Mouse (Mus musculus): ENCODE results near the gene Csgalnact2. TPM values are rescaled to one million over a fixed set of nuclear protein-coding genes. Genes with fewer than 3 reads are reported as not detected.

The Csgalnact2 gene
- polyA plus RNA-seq, 1 experiment from 2014 or later, result 19.7 TPM

DNA sequence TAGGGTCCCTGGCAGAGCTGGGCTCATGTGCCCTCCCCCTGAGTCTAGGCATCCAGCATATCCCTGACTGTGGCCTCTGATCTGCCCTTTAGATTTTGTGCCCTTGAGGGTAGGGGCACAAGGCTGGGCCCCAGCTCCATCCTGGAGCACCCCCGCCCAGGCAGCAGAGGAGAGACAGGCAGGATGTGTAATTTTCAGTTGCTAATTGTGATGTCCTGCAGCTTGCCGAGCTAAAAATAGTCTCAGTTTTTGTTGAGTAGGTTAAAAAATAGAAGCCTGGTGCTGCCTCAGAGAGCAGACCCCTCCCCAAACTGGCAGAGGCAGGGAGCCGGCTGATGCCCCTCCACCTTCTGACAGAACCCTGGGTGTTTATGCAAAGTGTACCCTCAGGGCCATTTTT, 64.8 kb downstream of the Csgalnact2 start:
- 47% methylated on average over 3 of the region's 3 CpGs for WGBS
- ATAC-seq (replicated peaks; ENCODE audit: low FRiP score, low read depth) (no peak), DNase-seq (ENCODE audit: low spot score) (peak; percentile 37)

DNA sequence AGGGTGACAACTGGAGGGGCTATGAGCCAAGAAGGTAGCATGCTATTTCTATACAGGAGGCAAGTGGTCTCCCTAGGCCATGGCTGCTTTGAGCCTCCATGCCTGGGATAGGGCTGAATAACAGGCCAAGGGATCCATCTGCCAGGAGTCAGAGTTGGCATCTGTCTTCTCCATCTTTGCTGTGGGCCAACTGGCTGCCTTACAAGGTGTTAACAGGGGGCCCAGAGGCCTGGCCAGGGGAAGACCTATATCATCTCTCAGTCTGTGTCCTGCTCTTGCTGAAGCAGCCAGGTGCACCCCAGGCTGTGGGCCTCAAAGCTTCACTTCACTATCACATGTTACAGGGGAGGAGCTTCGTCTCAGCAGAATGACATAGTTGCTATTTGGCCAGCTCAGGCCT, 66.8 kb downstream of the Csgalnact2 start:
- no peak overlapping the region for H3K4me3 ChIP-seq (replicated peaks; ENCODE audit: low read depth, low read length)
- H3K27me3 ChIP-seq (ENCODE audit: insufficient read depth, low read length), result no peaks in the 10 kb centered on the region
- H3K9ac ChIP-seq (ENCODE audit: low read depth, low read length), result no peak overlapping the region
- no peak overlapping the region for H3K4me2 ChIP-seq (ENCODE audit: low read length)
- no peak overlapping the region for H3K27ac ChIP-seq
- DNase-seq (ENCODE audit: low spot score), result no peak
- 0 out of 2 replicates have a peak, but pooled peaks cover 7% of the 10 kb centered on the region for H3K4me1 ChIP-seq (replicated peaks; ENCODE audit: insufficient read depth, low read length)
- 86% methylated on average over 1 of the region's 1 CpGs for WGBS
- no peaks in the 10 kb centered on the region for H3K36me3 ChIP-seq (ENCODE audit: insufficient read depth, low read length)
- ATAC-seq (replicated peaks; ENCODE audit: low FRiP score, low read depth), result no peak
- TF ChIP-seq CTCF (IDR thresholded peaks at IDR 0.05; ENCODE audit: low read depth), result no peak
- no peaks in the 10 kb centered on the region for H3K9me3 ChIP-seq (replicated peaks; ENCODE audit: low read length)

More for the DNA sequence above, 64.8 kb downstream of the Csgalnact2 start:
- no peak overlapping the region for H3K27ac ChIP-seq
- H3K9me3 ChIP-seq (replicated peaks; ENCODE audit: low read length), result no peaks in the 10 kb centered on the region
- no peak overlapping the region for H3K4me3 ChIP-seq (replicated peaks; ENCODE audit: low read depth, low read length)
- no peak overlapping the region for H3K9ac ChIP-seq (ENCODE audit: low read depth, low read length)
- no peaks in the 10 kb centered on the region for H3K36me3 ChIP-seq (ENCODE audit: insufficient read depth, low read length)
- H3K4me1 ChIP-seq (replicated peaks; ENCODE audit: insufficient read depth, low read length), result 0 out of 2 replicates have a peak, but pooled peaks cover 7% of the 10 kb centered on the region
- TF ChIP-seq CTCF (IDR thresholded peaks at IDR 0.05; ENCODE audit: low read depth), result no peak
- no peaks in the 10 kb centered on the region for H3K27me3 ChIP-seq (ENCODE audit: insufficient read depth, low read length)
- no peak overlapping the region for H3K4me2 ChIP-seq (ENCODE audit: low read length)

GRCm38 (mm10) chr6:118071416-118071815, 67.5 kb downstream of the Csgalnact2 start:
- Histone ChIP-seq H3K27me3 (ENCODE audit: insufficient read depth, low read length) (no peaks in the 10 kb centered on the region), H3K27ac (no peak overlapping the region), H3K4me2 (ENCODE audit: low read length) (no peak overlapping the region), H3K36me3 (ENCODE audit: insufficient read depth, low read length) (no peaks in the 10 kb centered on the region), H3K4me1 (replicated peaks; ENCODE audit: insufficient read depth, low read length) (0 out of 2 replicates have a peak, but pooled peaks cover 7% of the 10 kb centered on the region), H3K9ac (ENCODE audit: low read depth, low read length) (no peak overlapping the region), H3K9me3 (replicated peaks; ENCODE audit: low read length) (no peaks in the 10 kb centered on the region), H3K4me3 (replicated peaks; ENCODE audit: low read depth, low read length) (no peak overlapping the region)
- WGBS, result 93% methylated on average over 3 of the region's 3 CpGs
- no peak for DNase-seq (ENCODE audit: low spot score)
- no peak for TF ChIP-seq CTCF (IDR thresholded peaks at IDR 0.05; ENCODE audit: low read depth)
- no peak for ATAC-seq (replicated peaks; ENCODE audit: low FRiP score, low read depth)

- Histone ChIP-seq H3K27me3 (ENCODE audit: insufficient read depth, low read length) (no peaks in the 10 kb centered on the region), H3K9me3 (replicated peaks; ENCODE audit: low read length) (no peaks in the 10 kb centered on the region), H3K4me1 (replicated peaks; ENCODE audit: insufficient read depth, low read length) (0 out of 2 replicates have a peak, but pooled peaks cover 7% of the 10 kb centered on the region), H3K27ac (0 out of 2 replicates have a peak overlapping the region, but pooled peaks have one; percentile 48), H3K36me3 (ENCODE audit: insufficient read depth, low read length) (no peaks in the 10 kb centered on the region), H3K9ac (ENCODE audit: low read depth, low read length) (no peak overlapping the region), H3K4me3 (replicated peaks; ENCODE audit: low read depth, low read length) (no peak overlapping the region), H3K4me2 (ENCODE audit: low read length) (no peak overlapping the region)
- no peak for TF ChIP-seq CTCF (IDR thresholded peaks at IDR 0.05; ENCODE audit: low read depth)
- no peak for DNase-seq (ENCODE audit: low spot score)
- 91% methylated on average over 4 of the region's 4 CpGs for WGBS
- no peak for ATAC-seq (replicated peaks; ENCODE audit: low FRiP score, low read depth)
These were observed 68.0 kb downstream of the Csgalnact2 start for GRCm38 (mm10) chr6:118071013-118071350.

DNA sequence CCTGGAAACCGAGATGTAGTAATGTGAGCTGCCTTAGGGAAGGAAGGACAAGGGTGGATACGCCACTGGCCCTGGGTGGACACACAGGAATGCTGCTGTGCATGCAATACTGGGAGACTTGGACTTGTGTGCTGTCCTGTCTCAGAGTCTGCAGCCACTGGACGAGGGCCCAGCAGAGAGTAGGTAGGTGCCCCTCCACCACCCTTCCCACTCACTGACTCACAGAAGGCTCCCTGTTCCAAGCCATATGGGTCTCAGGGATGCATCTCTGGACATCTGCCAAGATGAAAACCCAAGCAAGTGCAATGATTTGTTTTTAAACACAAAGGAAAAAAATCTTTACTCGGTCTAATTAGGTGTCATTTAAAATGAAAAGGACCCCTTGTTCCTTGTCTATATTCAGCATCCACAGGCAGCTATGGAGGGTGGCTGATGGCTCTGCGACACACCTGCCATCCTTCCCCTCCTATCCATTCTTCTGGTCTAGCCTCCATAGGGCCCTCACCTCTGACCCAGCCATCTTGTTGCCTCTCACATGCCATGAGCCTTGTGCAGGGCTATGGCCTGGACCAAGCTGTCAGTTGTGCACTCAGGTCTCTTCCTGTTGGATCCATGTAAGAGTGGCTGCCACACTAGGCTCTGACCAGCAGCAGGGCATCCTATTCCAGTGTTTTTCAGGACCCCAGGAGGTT, 68.5 kb downstream of the Csgalnact2 start:
- WGBS, result 56% methylated on average over 5 of the region's 5 CpGs
- Histone ChIP-seq H3K9me3 (replicated peaks; ENCODE audit: low read length) (no peaks in the 10 kb centered on the region), H3K4me3 (replicated peaks; ENCODE audit: low read depth, low read length) (no peak overlapping the region)

GRCm38 (mm10) chr6:118067720-118068119, 71.2 kb downstream of the Csgalnact2 start:
- ATAC-seq (replicated peaks; ENCODE audit: low FRiP score, low read depth), result no peak
- DNase-seq (ENCODE audit: low spot score), result no peak
- Histone ChIP-seq H3K27me3 (ENCODE audit: insufficient read depth, low read length) (no peaks in the 10 kb centered on the region), H3K4me2 (ENCODE audit: low read length) (no peak overlapping the region), H3K36me3 (ENCODE audit: insufficient read depth, low read length) (no peaks in the 10 kb centered on the region), H3K9me3 (replicated peaks; ENCODE audit: low read length) (no peaks in the 10 kb centered on the region), H3K4me1 (replicated peaks; ENCODE audit: insufficient read depth, low read length) (no peaks in the 10 kb centered on the region), H3K27ac (no peak overlapping the region), H3K4me3 (replicated peaks; ENCODE audit: low read depth, low read length) (no peak overlapping the region), H3K9ac (ENCODE audit: low read depth, low read length) (no peak overlapping the region)
- WGBS, result 70% methylated on average over 7 of the region's 7 CpGs
- peak; percentile 59 for TF ChIP-seq CTCF (IDR thresholded peaks at IDR 0.05; ENCODE audit: low read depth)

More for the DNA sequence above, 68.5 kb downstream of the Csgalnact2 start:
- Histone ChIP-seq H3K27ac (peak overlapping the region; percentile 48), H3K27me3 (ENCODE audit: insufficient read depth, low read length) (no peaks in the 10 kb centered on the region), H3K4me2 (ENCODE audit: low read length) (no peak overlapping the region), H3K4me1 (replicated peaks; ENCODE audit: insufficient read depth, low read length) (0 out of 2 replicates have a peak, but pooled peaks cover 7% of the 10 kb centered on the region), H3K36me3 (ENCODE audit: insufficient read depth, low read length) (no peaks in the 10 kb centered on the region), H3K9ac (ENCODE audit: low read depth, low read length) (no peak overlapping the region)
- peak; percentile 32 for DNase-seq (ENCODE audit: low spot score)
- no peak for TF ChIP-seq CTCF (IDR thresholded peaks at IDR 0.05; ENCODE audit: low read depth)
- ATAC-seq (replicated peaks; ENCODE audit: low FRiP score, low read depth), result no peak

Measured in kidney, postnatal 0 days (tissue).